Mouse (Mus musculus) bone marrow macrophage, adult 2 months (primary cell): Measurements from ENCODE around the gene Pemt.

ENCODE experiments used
- CTCF ChIP-seq: IDR thresholded peaks from 2 replicates; pipeline ENCODE4 v1.5.1; 2012; ENCODE audit warnings: low read depth, mild to moderate bottlenecking, low read length, moderate library complexity
- POLR2A ChIP-seq: IDR thresholded peaks from 2 replicates; pipeline ENCODE4 v1.6.1; 2012; ENCODE audit warnings: mild to moderate bottlenecking, low read depth, low read length, borderline replicate concordance

GRCm38 (mm10) chr11:59947752-59948400, 98.4 kb downstream of the Pemt start, which contains the start of gene Med9:
- TF ChIP-seq CTCF (no peak), POLR2A (no peak)
